Mouse (Mus musculus): ENCODE measurements at regions not wholly inside any gene's neighbourhood (a gene's known extent, or its start where the extent isn't known, plus 50 kb on each side); places are given as distances from the start of the nearest gene placed in this dataset.

GRCm38 (mm10) chr17:48786501-48786900 lies 145.7 kb upstream of the Lrfn2 start:
- DNase-seq (ENCODE audit: low spot score in 2 of 2), result no peak

- DNase-seq (ENCODE audit: low spot score in 2 of 2), result peak; percentile 27 to 63
These were observed 142.3 kb upstream of the Lrfn2 start for GRCm38 (mm10) chr17:48789846-48790245.

- DNase-seq (ENCODE audit: low spot score in 2 of 2), result no peak
These were observed 141.7 kb upstream of the Lrfn2 start for GRCm38 (mm10) chr17:48790526-48790925.

GRCm38 (mm10) chr17:48792954-48793353 lies 139.2 kb upstream of the Lrfn2 start:
- no peak for DNase-seq (ENCODE audit: low spot score in 2 of 2)

- DNase-seq (ENCODE audit: low spot score in 2 of 2), result no peak
These were observed 136.4 kb upstream of the Lrfn2 start for GRCm38 (mm10) chr17:48795773-48796172.

- DNase-seq (ENCODE audit: low spot score in 2 of 2), result no peak
These were observed 134.0 kb upstream of the Lrfn2 start for GRCm38 (mm10) chr17:48798196-48798595.

GRCm38 (mm10) chr17:48802673-48803072 lies 129.5 kb upstream of the Lrfn2 start:
- DNase-seq (ENCODE audit: low spot score in 2 of 2), result no peak

- DNase-seq (ENCODE audit: low spot score in 2 of 2), result no peak
These were observed 124.3 kb upstream of the Lrfn2 start for GRCm38 (mm10) chr17:48807905-48808304.

GRCm38 (mm10) chr17:48814753-48815504 lies 117.2 kb upstream of the Lrfn2 start:
- DNase-seq (ENCODE audit: low spot score in 2 of 2), result no peak

- DNase-seq (ENCODE audit: low spot score in 2 of 2), result peak in 1 of 2 experiments; percentile 20
These were observed 115.4 kb upstream of the Lrfn2 start for GRCm38 (mm10) chr17:48816588-48817324.

- no peak for DNase-seq (ENCODE audit: low spot score in 2 of 2)
These were observed 114.6 kb upstream of the Lrfn2 start for GRCm38 (mm10) chr17:48817551-48817950.

GRCm38 (mm10) chr17:48819703-48820102 lies 112.5 kb upstream of the Lrfn2 start:
- no peak for DNase-seq (ENCODE audit: low spot score in 2 of 2)

- DNase-seq (ENCODE audit: low spot score in 2 of 2), result no peak
These were observed 109.9 kb upstream of the Lrfn2 start for GRCm38 (mm10) chr17:48822101-48822876.

- no peak for DNase-seq (ENCODE audit: low spot score in 2 of 2)
These were observed 108.3 kb upstream of the Lrfn2 start for GRCm38 (mm10) chr17:48823921-48824320.

GRCm38 (mm10) chr17:48825212-48825913 lies 106.8 kb upstream of the Lrfn2 start:
- peak; percentile 19 to 51 for DNase-seq (ENCODE audit: low spot score in 2 of 2)

GRCm38 (mm10) chr17:48838297-48838979 lies 93.7 kb upstream of the Lrfn2 start:
- no peak for DNase-seq (ENCODE audit: low spot score in 2 of 2)

- no peak for DNase-seq (ENCODE audit: low spot score in 2 of 2)
These were observed 84.3 kb upstream of the Lrfn2 start for GRCm38 (mm10) chr17:48847890-48848289.

GRCm38 (mm10) chr17:48850910-48851309 lies 81.3 kb upstream of the Lrfn2 start:
- DNase-seq (ENCODE audit: low spot score in 2 of 2), result no peak

- DNase-seq (ENCODE audit: low spot score in 2 of 2), result no peak
These were observed 73.3 kb upstream of the Lrfn2 start for GRCm38 (mm10) chr17:48858891-48859290.

GRCm38 (mm10) chr17:48870443-48870842 lies 61.7 kb upstream of the Lrfn2 start:
- DNase-seq (ENCODE audit: low spot score in 2 of 2), result no peak

- peak in 1 of 2 experiments; percentile 14 for DNase-seq (ENCODE audit: low spot score in 2 of 2)
These were observed 54.7 kb upstream of the Lrfn2 start for GRCm38 (mm10) chr17:48877505-48877904.

Measured in layer of hippocampus, adult 18-20 months (tissue).